Mouse (Mus musculus): ENCODE measurements around the gene Mpz. TPM values are rescaled to one million over a fixed set of nuclear protein-coding genes. Genes with fewer than 3 reads are reported as not detected.

Mpz gene
- total RNA-seq (2015): not detected in 2 replicates
- not detected in 2 replicates for total RNA-seq (2017)

DNA sequence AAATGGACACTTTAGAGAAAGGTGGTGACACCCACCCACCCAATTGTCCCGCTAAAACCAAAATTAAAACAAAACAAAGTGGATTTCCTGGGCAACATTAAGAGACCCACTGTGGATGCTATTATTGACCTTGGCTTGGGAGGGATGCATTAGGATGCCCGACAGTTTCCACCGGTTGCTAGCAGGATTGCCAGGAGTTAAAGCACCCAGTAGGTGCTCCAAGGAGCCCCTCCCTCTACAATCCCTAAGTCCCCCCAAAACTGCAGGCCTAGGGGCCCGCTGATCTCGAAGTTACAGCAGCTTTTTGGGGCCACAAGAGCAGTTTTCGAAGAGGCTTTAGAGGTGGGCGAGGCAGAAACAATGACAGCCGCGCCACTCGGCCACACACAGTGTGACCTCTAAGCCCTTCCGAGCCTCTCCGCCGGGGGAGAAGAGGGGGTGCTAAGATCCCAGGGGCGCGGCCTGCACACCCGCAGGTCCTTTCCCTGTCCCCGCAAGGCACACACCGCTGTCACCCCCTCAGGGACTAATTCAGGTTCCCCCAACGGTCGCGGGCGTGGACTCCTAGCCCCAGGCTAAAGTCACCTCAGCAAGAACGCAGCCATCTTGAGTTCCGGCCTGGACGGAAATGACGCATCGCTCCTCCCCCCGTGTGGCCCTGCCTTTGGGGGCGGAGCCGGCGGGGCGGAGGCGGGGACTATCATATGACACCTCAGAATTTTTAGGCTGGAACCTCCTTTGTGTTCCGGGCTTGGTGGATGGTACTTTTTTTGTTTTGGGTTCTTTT, at the start of gene Mpz, which contains the start of gene Sdhc:
Gene Mpz, plus strand, starts transcription at position 738 of the 787 bp plus-strand sequence.
Gene Sdhc, minus strand, starts transcription at position 630 of the 787 bp plus-strand sequence.
- peak; percentile 99 for ATAC-seq (replicated peaks; ENCODE audit: poor library complexity)

DNA sequence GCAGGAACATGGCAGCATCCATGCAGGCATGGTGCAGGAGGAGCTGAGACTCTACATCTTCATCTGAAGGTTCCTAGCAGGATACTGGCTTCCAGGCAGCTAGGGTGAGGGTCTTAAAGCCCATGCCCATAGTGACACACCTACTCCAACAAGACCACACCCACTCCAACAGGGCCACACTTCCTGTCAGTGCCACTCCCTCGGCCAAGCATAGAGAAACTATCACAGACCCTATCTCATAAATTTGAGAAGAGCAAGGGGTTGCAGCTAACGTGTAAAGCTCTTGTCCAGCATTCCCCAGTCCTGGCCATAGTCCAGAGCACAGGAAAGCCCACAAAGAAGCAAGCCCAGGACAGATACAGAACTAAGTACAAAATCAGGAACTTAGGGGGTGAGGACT, 49.5 kb upstream of the Mpz start:
- ATAC-seq (replicated peaks; ENCODE audit: poor library complexity): no peak

GRCm38 (mm10) chr1:171101733-171102546, 48.6 kb upstream of the Mpz start:
- peak; percentile 63 for ATAC-seq (replicated peaks; ENCODE audit: poor library complexity)

DNA sequence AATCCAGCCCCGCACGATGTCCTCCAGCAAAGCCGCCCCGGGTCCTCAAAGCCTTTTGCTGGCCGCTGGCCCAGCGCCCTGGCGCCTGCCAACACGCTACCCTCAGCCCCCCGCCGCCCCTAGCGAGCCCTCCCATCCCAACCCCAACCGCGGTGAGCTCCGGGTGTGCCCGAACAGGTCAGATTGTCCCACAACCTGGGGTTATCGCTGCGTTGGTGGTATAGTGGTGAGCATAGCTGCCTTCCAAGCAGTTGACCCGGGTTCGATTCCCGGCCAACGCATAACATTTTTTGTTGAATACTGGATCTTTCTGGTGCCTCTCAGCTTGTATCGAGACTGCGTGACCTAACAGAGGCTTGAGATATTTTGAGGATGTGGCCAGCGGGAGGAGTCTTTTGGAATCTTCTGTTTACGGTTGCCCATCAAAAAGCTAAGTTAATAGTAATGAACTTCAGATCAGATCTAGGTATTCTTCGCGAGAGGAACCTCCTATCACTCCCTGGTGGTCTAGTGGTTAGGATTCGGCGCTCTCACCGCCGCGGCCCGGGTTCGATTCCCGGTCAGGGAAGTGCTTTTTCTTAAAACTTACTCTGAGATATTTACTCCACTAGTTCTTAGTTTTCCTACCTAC, 47.8 kb upstream of the Mpz start:
- peak; percentile 56 for ATAC-seq (replicated peaks; ENCODE audit: poor library complexity)

- peak; percentile 51 for ATAC-seq (replicated peaks; ENCODE audit: poor library complexity)
Observed at GRCm38 (mm10) chr1:171103179-171103840, 47.2 kb upstream of the Mpz start.

DNA sequence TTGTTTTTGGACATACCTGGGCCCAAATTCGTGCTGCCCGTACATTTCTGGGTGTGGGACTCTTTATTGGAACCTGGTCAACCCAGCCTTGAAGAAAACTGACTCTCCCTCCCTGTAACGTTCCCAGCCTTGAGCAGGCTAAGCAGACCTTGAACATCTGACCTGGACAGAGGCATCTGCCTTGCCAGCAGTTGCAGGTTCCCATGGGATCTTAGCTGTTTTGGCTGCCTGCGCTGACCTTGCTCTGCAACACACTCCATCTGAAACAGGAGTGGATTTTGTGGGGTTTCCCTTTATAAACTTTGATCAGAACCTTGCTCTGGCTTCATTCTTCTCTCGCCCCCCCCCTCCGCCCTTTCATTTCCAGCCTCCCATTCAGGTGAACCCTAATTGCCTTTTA, 45.3 kb upstream of the Mpz start:
- no peak for ATAC-seq (replicated peaks; ENCODE audit: poor library complexity)

DNA sequence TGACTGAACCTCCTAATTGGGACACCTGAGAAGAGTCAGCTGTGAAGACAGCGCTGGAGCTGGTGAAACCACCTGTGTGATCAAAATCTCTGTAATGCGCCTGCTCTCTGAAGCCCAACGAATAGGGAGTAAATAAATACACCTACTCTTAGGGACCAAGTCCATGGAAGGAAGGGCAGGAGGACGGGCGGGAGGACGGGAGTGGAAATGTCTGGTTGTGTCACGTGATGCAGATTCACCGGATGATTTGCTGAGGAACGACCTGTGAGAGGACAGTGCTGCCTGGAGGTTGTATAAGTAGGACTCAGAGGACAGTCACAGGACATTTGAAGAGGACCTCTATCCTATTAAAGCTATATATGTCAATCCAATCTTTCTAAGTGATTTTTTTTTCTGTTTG, 40.9 kb upstream of the Mpz start:
- no peak for ATAC-seq (replicated peaks; ENCODE audit: poor library complexity)

DNA sequence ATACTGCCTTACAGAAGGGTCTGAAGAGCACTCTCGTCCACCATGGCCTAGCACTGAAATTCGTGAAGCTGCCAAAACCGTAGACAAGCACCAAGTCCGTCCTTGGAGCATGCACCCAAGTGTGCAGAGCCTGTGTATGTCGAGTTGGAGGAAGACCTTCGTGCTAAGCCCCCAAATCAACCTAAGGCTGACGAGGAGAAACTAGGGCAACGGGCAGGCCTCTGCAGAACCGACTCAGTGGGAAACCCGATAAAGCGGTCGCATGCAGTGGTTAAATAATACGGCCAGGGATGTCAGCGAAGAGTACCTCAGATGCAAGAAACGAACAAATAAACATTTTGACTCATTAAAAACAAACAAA, 39.9 kb upstream of the Mpz start:
- ATAC-seq (replicated peaks; ENCODE audit: poor library complexity): no peak

GRCm38 (mm10) chr1:171111020-171111780, 39.3 kb upstream of the Mpz start:
- peak; percentile 78 for ATAC-seq (replicated peaks; ENCODE audit: poor library complexity)

DNA sequence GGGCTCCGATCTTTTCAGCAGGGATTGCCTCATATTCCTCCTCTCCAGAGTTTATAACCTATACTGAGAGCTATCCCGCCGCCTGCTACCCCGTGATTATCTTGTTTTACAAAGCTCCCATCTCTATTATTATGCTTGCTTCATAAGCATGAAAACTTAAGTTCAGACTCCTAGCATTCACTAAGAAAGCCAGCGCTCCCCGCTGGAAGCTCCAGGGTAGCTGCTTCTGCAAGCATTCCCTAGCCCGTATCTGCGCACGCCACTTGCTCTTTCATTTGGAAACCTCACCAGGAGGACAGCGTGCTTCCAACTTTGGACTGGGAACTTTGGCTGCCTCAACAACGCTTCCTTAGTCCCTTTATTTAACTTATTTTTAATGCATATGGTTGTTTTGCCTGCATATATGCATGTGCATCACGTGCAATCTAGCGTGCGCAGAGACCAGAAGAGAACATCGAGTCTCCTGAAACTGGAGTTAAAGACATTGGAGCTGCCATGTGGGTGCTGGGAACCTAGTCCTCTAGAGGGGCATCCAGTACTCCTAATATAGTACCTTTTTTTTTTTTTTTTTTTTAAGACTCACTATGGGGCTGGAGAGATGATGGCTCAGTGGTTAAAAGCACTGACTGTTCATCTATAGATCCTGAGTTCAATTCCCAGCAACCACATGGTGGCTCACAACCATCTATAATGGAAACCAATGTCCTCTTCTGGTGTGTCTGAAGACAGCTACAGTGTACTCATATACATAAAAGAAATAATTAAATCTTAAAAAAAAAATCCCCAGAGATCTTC, 38.5 kb upstream of the Mpz start:
- peak; percentile 18 for ATAC-seq (replicated peaks; ENCODE audit: poor library complexity)

DNA sequence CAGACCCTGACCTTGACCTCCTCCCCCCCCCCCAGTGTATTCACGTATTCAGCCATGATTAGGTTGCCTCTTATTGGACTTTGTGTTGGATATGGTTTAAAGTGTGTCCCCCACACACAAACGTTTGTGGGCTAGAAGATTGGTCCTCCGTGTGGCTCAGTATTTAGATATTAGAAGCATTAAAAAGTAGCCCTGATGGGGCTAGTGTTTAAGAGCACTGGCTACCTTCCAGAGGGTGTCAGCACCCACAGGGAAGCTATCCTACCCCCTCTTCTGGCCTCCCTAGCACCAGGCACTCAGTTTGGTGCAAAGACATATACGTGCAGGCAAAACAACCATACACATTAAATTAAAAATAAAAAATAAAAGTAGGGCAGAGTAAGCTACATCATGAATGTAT, 37.5 kb upstream of the Mpz start:
- ATAC-seq (replicated peaks; ENCODE audit: poor library complexity): no peak

- ATAC-seq (replicated peaks; ENCODE audit: poor library complexity): peak; percentile 51
Observed at GRCm38 (mm10) chr1:171113873-171114299, 36.6 kb upstream of the Mpz start, which contains the start of gene Cfap126. Gene Cfap126, plus strand, starts transcription at chr1:171113918.

GRCm38 (mm10) chr1:171116280-171116679, 34.2 kb upstream of the Mpz start:
- ATAC-seq (replicated peaks; ENCODE audit: poor library complexity): no peak

- peak; percentile 65 for ATAC-seq (replicated peaks; ENCODE audit: poor library complexity)
Observed at GRCm38 (mm10) chr1:171118269-171118684, 32.2 kb upstream of the Mpz start.

GRCm38 (mm10) chr1:171118996-171119395, 31.5 kb upstream of the Mpz start:
- no peak for ATAC-seq (replicated peaks; ENCODE audit: poor library complexity)

- no peak for ATAC-seq (replicated peaks; ENCODE audit: poor library complexity)
Observed at GRCm38 (mm10) chr1:171119405-171119804, 31.1 kb upstream of the Mpz start.

DNA sequence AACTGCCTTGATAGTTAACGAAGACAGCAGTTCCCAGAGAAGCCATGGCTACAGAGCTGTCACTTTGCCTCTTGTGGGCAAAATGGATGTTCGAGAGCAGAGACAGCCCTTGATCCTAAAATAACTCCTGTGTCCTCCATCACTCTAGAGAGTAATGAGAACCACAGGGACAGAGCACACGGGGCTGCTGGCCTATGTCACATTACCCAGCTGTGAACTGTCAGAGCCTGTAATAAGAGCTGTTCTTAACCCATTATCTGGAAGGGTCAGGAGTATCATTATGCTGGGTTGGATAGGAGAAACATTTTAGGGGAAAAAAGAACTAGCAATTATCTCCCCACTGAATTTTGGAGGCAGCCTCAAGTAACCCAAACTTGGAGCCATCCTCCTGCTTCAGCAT, 29.6 kb upstream of the Mpz start:
- no peak for ATAC-seq (replicated peaks; ENCODE audit: poor library complexity)

- ATAC-seq (replicated peaks; ENCODE audit: poor library complexity): peak; percentile 6; the same call in 1 of the 2 replicates
Observed at GRCm38 (mm10) chr1:171121839-171122238, 28.7 kb upstream of the Mpz start.

DNA sequence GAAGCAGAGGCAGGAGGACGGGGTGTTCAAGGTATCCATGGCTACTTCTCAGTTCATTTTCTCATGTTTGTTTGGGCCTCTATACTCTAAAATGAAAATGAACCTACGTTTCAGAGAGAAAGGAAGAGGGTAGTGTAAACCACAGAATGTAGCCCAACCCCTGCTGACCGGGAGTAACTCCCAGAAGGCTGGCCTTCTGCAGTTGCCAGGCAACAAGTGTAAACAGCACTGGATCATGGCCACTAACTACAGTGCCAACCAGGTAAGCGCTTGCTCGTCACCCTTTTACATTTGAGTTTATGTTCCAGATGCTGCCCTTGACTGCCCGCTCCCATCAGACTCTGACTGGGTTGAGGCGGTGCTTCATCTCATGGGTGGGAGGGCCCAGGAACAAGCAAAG, 27.6 kb upstream of the Mpz start:
- ATAC-seq (replicated peaks; ENCODE audit: poor library complexity): peak; percentile 72

Measured in megakaryocyte progenitor cell, adult 5-6 weeks (primary cell).